Mouse (Mus musculus) frontal cortex, postnatal 10 days (tissue): ENCODE measurements around the gene Kat8.
"Not testable (repeated sequence)": the region's sequence is repeated elsewhere in the genome, so short reads cannot be mapped to it uniquely, and the experiment has no call there.

Experiments used
- DNase-seq, 2 experiments: peaks; one replicate each; pipeline ENCODE4 v3.0.0; 2022; ENCODE audit warnings: low spot score in 2 of 2, mixed read lengths in 1 of 2

Gene Kat8

GRCm38 (mm10) chr7:127912190-127912871 lies at the start of gene Kat8:
Kat8 (plus strand) TSS chr7:127912516.
- peak; percentile 68 to 83 for DNase-seq

DNA sequence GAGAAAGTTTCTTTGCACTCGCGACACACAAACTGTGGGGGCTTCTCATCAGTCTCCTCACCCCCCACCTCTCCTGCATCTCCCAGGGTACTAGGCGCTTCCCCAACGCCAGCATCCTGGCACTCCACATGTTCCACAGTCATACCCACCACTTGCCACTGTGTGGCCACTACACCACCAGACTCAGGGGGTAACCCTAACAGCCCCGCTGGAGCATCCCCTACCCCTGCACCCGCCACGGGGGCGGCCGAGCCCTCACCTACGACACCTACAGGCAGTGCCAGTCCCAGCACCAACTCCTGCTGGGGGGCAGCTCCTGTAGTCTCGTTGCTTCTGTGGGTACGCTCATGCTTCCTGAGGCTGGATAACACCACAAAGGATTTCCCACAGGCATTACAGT lies 45.9 kb upstream of the Kat8 start:
- DNase-seq, result no peak

DNA sequence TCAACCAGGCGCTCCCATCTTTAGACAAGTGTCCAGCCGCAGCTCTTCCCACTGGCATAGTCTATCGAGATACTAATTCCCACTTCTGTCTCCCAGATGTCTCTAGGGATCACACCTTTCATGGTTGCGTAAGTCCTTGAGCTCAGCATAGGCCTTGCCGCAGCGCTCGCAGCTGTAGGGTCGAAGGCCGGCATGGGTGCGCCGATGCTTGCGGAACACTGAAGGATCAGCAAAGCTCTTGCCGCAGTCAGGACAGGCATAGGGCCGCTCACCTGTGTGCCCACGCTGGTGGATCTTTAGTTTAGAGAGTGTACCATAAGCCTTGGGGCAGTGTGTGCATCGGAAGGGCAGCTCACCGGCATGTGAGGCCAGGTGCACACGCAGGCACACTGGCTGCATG lies 44.7 kb upstream of the Kat8 start:
- no peak for DNase-seq

DNA sequence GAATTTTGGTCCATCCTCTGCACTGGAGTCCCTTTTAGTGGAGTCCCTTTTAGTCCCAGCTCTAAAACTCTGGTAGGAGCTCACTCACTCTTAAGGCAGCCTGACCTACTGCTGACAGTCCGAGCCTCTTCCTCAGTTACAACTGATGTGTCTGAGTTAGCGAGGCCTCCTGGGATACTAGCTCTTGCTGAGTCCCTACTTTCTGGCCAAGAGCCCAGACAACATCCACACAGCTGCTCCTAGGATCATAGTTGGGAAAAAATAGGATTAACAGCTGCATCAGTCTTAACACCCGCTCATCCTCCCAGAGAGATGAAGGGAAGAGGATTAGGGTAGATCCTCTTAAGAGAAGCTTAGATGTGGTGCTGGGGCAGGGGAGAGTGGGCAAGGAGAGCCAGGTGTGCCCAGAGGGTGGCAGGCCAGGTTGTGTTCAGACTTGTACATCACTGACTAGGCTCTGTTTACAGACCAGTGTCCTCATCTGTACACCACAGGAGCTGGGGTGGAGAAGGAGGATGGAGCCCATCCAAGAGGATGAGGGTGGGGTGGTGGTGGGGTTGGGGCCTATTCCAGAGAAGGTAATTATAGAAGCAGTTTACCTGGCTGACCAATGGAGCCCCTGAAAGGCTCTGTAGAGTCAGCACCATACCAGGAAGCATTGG lies 43.0 kb upstream of the Kat8 start:
- DNase-seq, result no peak

DNA sequence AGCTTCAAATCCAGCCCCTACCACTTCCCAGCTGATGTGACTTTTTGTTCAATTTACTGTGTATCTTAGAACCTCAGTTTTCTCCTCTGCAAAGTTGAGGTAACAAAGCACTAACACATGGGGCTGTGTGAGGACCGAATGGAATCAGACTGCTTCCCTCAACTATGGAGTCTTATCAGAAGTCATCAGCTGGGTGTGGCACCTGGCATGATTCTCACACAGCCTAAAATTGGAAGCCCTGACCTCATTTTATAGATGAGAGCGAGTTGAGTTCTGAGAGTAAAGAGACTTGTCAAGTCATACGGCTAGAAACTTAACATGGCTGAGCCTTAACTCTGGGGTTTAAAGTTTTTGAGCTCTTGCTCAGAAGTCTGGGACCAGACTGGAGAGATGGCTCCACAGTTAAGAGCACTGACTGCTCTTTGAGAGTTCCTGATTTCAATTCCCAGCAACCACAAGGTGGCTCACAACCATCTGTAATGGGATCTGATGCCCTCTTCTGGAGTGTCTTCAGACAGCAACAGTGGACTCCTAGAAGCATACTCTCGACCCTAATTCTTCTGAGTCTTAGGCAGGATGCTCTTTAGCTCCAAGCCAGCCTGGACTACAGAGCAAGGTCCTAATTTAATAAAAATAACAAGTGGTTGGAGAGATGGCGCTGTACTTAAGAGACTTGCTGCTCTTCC lies 42.0 kb upstream of the Kat8 start:
- DNase-seq, result no peak

GRCm38 (mm10) chr7:127874812-127875626 lies 37.3 kb upstream of the Kat8 start:
- no peak for DNase-seq

DNA sequence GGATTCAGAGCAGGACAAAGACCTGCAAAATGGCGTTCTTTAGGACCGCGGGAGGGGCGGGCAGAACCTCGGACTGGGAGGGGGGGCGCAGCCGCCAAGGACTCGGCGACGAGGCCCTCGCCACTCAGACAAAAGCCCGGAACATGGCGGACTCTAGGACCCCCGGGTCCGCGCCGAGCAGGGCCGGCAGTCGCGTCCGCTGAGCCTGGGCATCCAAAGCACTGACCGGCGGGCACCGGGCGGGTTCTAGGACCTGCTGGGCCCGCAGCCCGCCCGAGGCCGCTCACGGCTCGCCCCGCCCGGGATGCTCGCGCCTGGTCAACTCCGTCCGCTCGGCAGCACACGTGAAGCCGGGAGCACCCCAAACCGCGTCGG lies 36.7 kb upstream of the Kat8 start:
- DNase-seq, result peak; percentile 93 to 94

DNA sequence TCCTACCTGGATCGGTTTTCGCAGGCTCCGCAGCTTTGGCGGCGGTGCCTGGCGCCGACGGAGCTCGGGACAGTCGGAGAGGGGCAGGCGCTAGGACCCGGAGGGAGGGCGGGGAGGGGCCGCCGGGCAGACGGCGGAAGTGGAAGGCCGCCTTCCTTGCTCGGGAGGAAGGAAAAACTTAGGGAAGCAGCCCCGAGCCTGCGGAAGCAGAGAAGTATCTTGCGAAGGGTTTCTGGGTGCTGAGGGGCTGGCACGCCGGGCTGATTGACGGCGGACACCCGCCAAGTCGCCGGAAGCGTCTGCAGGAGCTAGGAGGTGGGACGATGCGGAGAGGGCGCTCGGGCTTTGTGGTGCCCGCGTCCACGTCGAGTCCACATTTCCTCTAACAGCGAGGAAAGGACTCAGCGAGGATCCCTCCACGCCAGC lies 36.3 kb upstream of the Kat8 start, which contains the start of gene Zfp646:
TSS of gene Zfp646 (plus strand) at position 181 of the 426 bp plus-strand sequence.
- DNase-seq, result peak in 1 of 2 experiments; percentile 55

DNA sequence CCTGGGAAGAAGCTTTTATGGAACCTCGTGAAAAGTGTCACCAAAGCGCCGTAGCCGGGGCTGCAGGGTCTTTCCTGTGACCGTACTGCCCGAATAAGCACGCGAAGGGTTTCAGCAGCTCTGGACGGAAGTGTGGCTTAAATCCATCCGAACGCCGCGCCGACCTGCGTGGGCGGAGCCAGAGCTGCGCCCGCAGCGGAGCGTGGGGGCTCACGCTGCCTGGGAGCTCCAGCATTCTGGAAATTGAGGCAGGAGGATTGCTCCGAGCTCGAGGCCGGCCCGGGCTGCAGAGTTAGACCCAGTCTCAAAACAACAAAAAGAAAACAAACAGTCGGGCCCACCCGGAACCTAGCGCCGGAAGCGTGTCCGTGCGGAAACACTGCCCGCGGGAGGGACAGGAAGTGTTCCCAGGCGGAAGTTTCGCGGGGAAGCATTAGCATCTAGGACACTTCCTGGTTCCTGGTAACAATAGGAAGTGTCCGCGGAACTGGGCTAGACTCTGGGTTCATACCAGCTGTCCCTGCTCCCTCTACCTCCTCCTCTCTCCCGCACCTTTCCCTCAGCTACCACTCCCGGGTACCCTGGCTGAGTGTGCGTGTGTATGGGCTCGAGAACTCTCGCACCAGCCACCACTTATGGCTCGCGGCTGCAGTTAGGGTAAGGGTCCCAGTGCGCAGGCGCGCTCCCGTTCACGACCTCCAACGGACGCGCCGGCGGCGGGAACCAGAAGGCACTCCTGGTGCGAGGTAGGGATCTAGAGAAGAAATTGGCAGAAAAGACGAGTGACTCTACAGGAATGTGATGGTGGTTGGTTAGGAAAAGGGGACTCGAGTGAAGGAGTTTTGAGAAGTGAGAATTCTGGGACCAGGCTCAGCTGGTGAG lies 35.6 kb upstream of the Kat8 start, which contains the start of gene Zfp668:
TSS of gene Zfp668 (minus strand) at position 362 of the 882 bp plus-strand sequence.
- peak; percentile 84 to 88 for DNase-seq

GRCm38 (mm10) chr7:127879301-127879700 lies 33.0 kb upstream of the Kat8 start:
- no peak for DNase-seq

DNA sequence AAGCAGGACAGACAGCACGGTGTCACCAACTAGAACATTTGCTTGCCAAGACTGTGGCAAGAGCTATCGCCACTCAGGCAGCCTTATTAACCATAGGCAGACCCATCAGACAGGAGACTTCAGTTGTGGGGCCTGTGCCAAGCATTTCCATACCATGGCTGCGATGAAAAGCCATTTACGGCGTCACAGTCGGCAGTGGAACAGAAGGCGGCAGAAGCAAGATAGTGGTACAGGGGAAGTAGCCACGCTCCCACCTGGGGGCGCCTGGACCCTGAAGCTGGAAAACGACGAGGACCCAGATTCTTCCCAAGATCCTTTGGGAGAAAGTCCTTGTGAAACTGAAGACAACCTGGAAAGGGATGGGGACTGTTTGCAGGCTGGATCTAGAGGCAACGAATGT lies 31.9 kb upstream of the Kat8 start:
- no peak for DNase-seq

- no peak for DNase-seq
Measured at GRCm38 (mm10) chr7:127885951-127886350, 26.4 kb upstream of the Kat8 start.

GRCm38 (mm10) chr7:127886551-127886950 lies 25.8 kb upstream of the Kat8 start:
- no peak for DNase-seq

- no peak for DNase-seq
Measured at GRCm38 (mm10) chr7:127887191-127887590, 25.1 kb upstream of the Kat8 start.

DNA sequence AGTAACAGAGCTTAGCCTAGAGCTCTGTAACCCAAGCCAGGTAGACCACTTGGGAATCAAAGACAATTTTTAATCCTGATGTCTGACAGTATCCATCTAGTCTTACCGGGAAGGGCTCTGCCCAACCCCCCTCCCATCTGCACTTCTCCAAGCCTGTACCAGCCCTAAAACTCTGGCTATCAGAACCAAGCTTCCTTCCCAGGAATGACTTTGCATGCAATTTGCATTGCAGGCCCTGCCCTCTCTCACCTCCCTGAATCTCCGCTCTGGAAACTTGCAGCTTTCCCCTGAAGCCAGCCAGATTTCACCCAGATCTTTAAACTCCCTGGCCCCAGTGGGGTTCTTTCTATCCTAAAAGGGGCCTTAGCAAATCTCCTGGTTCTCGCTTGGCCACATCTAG lies 24.5 kb upstream of the Kat8 start:
- DNase-seq, result no peak

DNA sequence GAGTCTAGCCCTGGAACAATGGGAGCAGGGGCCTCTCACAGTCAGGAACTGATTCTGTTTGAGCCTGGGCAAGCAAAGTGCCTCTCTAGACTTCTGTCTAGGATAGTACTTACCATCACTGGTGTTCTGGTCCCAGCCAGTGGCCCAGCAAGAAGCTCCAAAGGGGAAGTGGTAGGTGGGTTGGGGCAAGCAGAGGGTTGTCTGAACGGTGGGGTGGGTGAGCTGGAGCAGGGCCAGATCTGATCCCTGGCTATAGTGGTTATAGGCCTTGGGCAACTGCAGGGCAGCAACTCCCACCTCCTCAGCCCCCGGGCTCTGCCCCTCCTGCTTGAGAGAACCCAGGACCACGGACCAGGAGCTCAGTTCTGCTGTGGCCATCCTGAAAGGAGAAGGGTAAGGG lies 23.5 kb upstream of the Kat8 start:
- DNase-seq, result no peak

DNA sequence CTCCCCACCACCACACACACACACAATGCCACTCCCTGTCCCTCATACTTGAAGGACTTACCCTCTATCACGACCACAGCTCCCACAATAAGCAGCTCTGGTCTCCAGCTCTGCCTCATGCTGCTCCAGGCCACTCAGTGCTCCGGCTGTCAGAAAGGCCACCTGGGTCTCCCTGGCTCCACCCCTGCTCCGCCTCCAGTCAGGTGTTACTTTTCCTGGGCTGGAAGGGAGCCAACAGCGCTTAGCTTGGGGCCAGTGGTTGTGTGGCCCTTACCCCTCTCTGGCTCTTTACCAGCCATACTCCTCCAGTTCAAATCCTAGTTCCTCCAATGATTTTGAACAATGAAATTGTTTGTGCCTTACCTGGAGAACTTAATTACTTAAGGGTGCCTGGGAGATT lies 21.5 kb upstream of the Kat8 start, which contains the start of gene Prss53:
TSS of gene Prss53 (minus strand) at position 173 of the 400 bp plus-strand sequence.
- no peak for DNase-seq

GRCm38 (mm10) chr7:127894480-127894879 lies 17.8 kb upstream of the Kat8 start:
- DNase-seq, result no peak

DNA sequence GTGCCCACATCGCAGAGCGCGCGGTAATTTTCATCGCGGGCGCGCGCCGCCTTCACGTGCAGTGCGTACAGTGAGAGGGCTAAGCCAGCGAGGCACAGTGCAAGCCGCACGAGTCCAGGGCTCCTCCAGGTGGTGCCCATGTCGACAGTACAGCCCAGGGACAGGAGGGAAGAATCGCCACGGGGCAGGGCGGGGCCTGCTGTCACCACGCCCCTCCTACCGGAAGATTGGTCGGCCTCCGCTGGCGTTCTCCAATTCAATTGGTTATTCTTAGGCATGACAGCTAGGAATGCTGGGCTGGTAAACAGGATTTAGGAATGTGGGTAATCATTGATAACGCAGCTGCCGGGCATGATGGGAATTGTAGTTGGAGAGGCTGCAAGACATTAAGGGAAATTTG lies 16.9 kb upstream of the Kat8 start, which contains the start of the genes Gm21974 and Vkorc1:
TSS of gene Gm21974 (minus strand) at position 13 of the 400 bp plus-strand sequence.
TSS of gene Vkorc1 (minus strand) at position 176 of the 400 bp plus-strand sequence.
- peak; percentile 93 to 95 for DNase-seq

DNA sequence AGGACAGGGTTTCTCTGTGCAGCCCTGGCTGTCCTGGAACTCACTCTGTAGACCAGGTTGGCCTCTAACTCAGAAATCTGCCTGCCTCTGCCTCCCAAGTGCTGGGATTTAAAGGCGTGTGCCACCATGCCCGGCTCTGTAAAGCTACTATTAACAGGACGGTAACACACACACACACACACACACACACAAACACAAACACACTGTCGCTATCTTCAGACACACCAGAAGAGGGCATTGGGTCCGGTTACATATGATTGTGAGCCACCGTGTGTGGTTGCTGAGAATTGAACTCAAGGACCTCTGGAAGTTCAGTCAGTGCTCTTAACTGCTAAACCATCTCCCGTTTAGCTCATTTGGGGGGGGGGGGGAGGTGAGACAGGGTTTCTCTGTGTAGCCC lies 16.4 kb upstream of the Kat8 start:
- DNase-seq, result not testable (repeated sequence)

DNA sequence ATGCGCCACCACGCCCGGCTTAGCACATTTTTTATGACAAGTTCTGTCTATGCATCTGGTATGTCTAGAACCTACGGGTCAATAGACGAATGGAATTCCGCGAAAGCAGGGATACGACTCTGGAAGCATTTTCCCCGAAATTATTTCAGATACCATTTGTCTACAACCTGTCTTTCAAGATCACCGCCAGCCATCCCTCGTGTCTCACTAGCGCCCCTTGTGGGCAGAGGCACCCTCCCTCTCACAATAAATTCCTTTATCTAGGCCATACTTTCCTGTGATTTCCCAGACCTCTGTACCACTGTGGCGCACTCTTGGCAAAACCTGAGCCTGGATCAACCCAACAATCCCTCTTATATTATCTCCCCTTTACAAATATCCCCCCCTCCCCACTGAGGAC lies 15.9 kb upstream of the Kat8 start:
- no peak for DNase-seq
